Mouse (Mus musculus) frontal cortex, adult (tissue): ENCODE measurements at regions not wholly inside any gene's neighbourhood (a gene's known extent, or its start where the extent isn't known, plus 50 kb on each side); places are given as distances from the start of the nearest gene placed in this dataset.
A peak's percentile ranks its signal among the peaks of the same experiment; 100 is the strongest.

ENCODE experiments used
- ATAC-seq: cut with Nextera tagmentation; 2 replicates; pipeline ENCODE4 v1.9.2; 2017; ENCODE audit warnings: mild to moderate bottlenecking, moderate library complexity, mixed read lengths; ENCODE audit not compliant: low TSS enrichment

GRCm38 (mm10) chr17:15311822-15312221 lies 64.8 kb downstream of the Dll1 start:
- ATAC-seq, result no peak

DNA sequence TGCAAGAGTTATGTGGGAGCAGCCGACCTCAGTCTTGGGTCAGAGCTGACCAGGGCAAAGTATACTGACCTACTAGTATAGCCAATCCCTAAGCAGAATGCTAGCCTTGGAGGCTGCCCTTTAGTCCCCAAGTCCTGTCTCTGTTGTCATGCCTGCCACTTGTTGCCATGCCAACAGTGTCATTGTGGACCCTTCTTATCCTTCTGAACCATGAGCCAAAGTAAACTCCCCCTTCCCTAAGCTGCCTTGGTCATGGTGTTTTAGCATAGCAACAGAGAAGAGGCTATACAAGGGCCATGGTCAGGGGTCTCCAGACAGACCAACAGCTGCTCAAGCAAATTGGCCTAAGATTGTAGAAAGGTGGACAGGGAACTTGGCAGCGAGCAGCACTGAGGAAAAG lies 66.2 kb downstream of the Dll1 start:
- no peak for ATAC-seq

DNA sequence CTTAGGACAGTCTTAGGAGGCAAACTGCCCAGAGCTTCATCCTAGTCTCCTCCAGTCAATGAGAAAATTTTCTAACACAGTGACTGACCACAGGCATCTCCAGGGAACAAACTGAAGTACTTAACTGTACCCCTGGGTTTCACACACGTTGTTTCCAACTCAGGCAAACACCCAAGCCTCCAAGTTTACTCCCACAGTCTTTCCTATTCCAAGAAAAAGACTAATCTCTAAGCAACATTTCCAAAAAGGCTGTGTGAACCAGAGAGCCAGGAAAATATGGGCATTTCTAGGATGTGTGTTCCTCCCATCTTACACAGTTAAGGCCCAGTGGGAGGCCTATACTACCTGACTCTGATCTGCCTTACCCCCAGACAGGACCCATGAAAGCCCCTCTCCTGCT lies 74.6 kb downstream of the Dll1 start:
- peak; percentile 76 for ATAC-seq

- ATAC-seq, result no peak
These were observed 76.8 kb downstream of the Dll1 start for GRCm38 (mm10) chr17:15299743-15300371.

DNA sequence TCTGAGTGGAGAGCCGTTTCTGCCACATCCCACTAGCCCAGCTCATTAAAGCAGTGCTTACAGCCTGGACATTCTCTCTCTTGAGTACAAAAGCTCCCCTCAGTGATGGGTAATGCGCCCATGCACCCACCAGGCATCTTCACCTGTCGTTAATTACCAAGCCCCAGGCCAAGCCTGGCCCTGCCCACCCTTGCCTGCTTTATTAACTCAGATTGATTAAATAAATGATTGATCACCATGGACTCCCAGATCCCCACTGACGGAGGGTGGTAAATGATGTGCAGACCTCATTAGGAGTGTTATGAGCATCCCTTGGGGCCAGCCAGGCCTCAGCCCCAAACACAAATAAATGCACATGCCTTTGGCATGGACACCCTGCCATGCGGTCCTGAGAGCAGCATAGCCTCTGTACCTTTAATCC lies 82.5 kb downstream of the Dll1 start:
- ATAC-seq, result no peak

DNA sequence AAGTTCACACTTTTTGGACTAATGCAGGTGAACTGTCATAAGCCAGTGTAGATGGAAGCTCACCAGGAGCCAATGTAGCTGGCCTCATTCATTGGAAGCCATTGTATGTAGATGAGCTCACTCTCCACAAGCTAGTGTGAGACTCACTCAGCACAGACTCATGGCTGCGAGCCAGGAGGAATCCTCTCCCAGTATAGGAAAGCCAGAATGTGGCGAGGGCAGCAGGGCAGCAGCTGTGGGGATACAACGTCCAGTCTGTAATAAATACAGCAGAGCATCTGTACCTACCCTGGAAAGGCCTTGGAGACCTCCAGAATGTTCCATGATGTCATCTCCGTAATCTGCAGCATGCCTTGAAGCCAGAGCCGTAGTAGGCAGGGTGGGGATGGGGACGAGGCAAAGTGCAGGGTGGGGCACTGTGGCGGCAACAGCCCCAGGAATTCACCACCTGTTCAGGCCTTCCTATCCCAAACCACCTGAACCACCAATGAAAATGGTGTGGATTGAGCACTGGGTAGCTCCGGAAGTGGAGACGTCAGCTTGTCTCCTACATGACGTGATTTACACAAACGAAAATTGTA lies 84.1 kb downstream of the Dll1 start:
- no peak for ATAC-seq

DNA sequence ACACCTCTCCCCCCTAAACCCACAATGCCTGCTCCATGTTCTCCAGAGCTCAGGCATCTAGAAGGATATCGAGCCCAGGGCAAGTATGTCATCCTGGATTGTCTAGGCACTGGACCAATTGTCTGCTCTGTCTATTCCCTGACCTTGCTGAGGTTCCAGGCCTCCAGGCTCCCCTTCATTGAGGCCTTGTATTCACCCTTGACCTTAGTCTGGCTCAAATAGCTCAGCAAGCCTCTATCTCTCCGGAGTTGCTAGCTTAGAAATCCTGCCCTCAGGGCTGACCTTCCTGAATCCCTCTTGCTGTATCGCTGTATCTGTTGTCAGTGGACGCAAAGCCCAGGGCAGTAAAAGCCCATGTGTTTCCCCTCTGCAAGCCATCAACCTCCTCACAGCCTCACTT lies 85.0 kb downstream of the Dll1 start:
- no peak for ATAC-seq

- no peak for ATAC-seq
These were observed 86.3 kb downstream of the Dll1 start for GRCm38 (mm10) chr17:15290326-15290725.

- ATAC-seq, result no peak
These were observed 87.6 kb downstream of the Dll1 start for GRCm38 (mm10) chr17:15289062-15289461.

DNA sequence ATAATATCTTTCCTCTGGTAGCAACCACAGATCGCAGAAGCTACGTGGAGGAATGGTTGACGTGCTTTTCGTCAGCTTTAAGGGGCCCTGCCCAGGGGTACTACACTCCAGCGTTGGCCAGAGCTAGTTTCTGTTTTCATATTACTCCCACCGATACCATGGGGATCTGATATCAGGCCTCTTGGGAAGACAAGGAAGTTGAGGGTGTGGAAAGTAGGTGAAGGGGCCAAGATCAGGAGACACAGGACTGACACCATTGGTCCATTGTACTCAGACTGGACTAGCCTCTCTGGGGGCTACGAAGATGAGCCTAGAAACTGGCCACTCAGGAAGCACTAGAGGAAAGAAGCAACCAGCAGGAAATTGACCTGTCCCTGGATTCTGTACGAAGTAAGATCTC lies 88.0 kb downstream of the Dll1 start:
- ATAC-seq, result no peak

DNA sequence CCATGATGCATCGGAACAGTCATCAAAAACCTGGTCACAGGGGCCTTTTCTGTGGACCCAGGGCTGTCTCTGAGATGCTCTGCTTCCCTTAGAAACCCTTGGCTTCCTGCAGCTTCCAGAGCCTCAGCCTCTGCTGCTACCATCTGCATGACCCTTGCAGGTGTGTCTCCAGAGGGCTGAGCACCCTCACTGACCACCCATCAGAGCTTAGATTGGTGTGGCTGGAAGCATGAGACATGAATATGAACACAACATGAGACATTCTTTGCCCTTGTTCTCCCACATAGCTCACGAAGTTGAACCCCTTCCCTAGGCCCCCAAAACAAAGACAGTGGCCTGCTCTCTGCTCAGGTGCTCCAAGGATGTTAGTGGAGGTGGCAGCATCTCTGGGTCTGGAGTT lies 90.1 kb downstream of the Dll1 start:
- ATAC-seq, result no peak

GRCm38 (mm10) chr17:15285399-15286043 lies 91.2 kb downstream of the Dll1 start:
- ATAC-seq, result no peak

DNA sequence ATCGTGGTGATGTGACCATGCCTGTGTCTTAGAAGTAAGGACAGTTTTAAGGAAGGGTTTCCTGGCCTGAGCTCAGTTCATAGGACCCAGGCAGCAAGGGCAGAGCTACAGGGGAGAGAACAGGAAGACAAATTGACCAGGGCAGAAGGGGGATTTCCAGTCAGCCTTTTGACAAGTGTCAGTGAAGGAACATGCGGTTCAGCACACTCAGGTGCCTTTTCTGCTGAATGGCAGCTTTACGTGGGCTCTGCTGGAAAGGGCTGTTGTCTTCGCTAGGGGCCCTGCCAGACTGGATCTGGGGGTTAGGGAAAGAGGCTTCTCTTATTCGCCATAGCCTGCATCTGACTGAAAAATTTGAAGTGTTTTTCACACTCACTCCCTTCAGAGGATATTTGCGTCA lies 106.8 kb downstream of the Dll1 start:
- no peak for ATAC-seq

DNA sequence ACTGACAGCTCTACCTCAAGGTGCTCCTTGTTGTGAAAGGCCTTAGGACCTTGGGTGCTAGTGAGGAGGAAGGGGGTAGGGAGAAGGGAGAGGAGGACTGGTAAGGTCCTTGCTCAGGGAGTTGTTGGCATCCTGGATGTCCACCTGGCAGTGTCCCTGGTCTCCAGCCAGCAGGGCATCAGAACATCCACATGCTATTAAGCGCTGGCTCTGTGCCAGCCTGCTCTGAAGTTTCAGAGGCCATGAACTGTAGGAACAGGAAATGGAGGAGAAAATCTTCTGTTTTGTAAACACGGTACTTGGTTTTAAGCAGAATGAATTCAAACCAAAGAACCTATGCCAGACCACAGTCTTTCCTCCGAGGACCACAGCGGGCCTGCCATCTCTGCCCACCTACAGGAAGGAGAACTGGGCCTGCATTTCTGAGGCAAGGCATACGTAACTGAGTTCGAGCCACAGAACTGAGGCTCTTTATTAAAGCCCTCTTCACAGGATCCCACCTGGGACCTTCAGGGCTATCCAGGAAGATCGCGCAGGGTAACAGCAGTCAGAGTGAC lies 107.5 kb downstream of the Dll1 start:
- ATAC-seq, result no peak

GRCm38 (mm10) chr17:15267721-15268120 lies 109.0 kb downstream of the Dll1 start:
- no peak for ATAC-seq

GRCm38 (mm10) chr17:15259427-15260101 lies 117.1 kb downstream of the Dll1 start:
- peak; percentile 34; the same call in 1 of the 2 replicates for ATAC-seq

GRCm38 (mm10) chr17:15255874-15256273 lies 120.8 kb downstream of the Dll1 start:
- ATAC-seq, result no peak

- no peak for ATAC-seq
These were observed 122.9 kb downstream of the Dll1 start for GRCm38 (mm10) chr17:15253785-15254184.

DNA sequence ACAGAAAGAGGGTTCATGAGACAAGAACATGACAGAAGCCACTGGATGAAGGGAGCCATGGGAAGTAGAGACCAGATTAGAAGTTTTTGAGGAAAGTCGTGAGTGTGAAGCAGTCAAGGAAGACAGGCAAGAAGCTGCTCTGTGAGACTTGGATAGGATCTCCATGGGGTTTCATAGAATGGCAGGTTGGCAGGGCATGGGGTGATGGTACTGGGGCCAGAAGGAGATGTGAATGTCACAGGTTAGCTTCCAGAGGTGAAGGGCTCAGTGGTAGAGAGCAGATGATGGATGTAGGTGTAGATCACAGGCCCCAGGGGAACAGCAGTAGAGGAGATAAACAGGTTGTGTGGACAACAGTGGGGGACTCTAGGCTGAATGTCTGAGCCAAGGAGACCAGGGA lies 123.4 kb downstream of the Dll1 start:
- ATAC-seq, result no peak

- ATAC-seq, result peak; percentile 87
These were observed 124.5 kb downstream of the Dll1 start for GRCm38 (mm10) chr17:15252187-15252586.

GRCm38 (mm10) chr17:15251641-15252040 lies 125.0 kb downstream of the Dll1 start:
- ATAC-seq, result no peak

DNA sequence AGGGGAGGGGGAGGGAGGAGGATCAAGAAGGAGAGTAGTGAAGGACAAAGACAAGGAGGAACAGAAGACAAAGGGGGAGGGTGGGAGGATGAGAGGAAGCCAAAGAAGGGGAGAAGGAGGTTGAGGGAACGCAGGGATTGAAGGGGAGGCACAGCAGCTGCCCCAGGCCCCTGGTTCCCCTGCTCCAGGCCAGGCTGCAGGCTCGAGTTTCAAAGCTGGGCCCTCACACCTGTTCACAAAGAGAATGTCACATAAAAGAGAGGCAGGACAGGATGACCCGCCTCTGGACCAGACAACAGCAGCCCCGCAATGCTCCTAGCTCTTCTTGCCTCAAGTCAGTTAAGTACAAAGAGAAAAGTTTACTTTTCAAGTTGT lies 128.3 kb downstream of the Dll1 start:
- no peak for ATAC-seq
